Mouse (Mus musculus) lung, postnatal 25 days (tissue): Measurements from ENCODE around the gene Snx27.

Experiments
- DNase-seq: peaks from one replicate; pipeline ENCODE4 v3.0.0; 2022; ENCODE audit warnings: low spot score

The Snx27 gene

DNA sequence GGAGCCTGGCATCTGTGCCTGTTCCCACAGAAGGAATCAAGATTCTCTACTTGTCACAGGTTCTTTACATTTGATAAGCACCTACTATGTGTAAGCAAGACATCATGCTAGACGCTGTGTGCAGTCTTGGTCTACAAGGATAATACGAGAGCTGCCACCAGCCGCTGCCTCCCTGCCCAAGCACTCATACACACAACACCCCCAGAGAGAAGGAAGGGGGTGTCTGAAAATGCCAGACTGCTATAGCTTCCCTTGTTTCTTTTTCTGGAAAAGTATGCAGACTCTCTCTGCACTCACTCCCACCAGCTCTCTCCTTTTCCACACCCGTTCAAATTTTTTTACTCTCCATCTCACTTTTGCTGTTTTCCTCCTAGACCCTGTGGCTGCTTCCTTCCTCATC lies 105.1 kb downstream of the Snx27 start:
- no peak for DNase-seq

DNA sequence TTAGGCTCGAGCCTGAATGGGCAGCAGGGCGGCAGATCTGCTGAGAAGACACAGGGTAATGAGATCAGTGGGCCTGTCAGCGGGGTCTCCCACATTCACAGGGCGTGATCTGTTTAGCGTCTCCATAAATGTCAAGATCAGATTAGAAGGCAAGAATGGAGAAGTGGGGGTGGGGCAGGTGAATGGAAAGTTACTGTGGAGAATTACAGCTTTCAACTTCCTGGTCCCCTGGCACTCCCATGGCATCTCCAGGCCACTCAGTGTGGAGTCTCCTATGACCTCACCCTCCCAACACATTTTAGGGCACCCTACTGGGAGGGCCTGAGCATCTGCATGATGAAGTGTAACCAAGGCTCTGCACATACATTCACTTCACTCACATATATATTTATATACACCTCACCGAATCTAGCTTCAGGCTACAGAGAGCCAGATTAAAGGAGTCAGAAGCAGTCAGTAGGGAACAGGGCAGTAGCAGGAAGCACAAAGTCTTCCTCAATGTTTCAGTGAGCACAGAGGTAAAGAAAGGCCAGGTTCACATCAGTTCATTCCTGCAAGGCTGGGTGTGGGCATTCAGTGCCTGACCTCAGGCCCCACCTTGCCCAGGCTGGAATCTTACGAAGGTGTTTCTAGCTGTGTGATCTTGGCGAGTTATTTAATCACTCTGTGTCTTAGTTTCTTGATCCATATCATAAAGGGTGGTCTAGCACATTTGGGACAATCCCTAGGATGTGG lies 106.0 kb downstream of the Snx27 start:
- DNase-seq, result peak; percentile 5

DNA sequence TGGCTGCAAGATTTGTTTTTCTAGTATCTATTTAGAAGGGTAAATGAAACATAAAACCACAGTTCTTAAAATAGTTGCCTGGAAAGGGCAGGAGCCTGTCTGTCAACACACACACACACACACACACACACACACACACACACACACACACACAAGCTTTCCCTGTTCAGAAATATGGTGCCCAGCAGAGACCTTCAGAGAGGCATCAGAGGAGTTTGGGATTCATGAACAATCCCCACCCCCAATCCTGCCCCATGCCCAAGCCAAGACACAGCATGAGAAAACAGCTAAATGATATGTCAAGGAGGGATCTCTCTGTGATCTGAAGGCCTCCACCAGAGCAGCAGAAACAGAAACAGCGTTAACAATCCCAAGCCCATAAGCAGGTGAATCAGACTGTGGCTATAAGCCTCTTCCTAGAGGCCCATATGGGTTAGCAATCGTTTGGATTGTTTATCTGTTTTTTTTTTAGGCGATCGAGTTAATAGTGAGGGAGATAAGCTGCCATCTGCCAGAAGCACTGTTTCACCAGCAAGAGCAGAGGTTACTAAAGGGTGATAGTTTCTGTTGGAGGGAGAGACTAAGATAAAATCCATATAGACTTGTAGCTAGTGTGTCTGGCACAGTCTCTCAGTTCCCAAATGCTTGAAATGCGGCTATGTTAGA lies 108.8 kb downstream of the Snx27 start:
- DNase-seq, result no peak

DNA sequence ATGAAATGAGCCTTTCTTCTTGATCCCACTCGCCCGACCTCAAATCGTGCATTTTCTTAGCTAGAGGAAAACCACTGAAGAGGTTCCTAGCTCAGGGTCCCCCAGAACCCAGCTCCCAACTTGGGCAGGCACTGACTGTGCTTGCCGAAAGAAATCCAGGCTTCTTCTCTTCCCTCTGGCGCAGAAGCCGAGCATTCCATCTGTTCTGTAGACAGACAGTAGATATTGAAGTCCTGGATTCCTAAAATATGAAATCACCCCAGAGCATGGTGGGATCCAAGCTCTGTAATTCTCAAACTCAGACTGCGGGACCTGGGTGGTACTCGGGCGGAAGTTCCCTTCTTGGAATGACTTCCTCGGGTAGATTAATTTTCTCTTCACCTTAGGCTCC lies 109.4 kb downstream of the Snx27 start:
- DNase-seq, result no peak

DNA sequence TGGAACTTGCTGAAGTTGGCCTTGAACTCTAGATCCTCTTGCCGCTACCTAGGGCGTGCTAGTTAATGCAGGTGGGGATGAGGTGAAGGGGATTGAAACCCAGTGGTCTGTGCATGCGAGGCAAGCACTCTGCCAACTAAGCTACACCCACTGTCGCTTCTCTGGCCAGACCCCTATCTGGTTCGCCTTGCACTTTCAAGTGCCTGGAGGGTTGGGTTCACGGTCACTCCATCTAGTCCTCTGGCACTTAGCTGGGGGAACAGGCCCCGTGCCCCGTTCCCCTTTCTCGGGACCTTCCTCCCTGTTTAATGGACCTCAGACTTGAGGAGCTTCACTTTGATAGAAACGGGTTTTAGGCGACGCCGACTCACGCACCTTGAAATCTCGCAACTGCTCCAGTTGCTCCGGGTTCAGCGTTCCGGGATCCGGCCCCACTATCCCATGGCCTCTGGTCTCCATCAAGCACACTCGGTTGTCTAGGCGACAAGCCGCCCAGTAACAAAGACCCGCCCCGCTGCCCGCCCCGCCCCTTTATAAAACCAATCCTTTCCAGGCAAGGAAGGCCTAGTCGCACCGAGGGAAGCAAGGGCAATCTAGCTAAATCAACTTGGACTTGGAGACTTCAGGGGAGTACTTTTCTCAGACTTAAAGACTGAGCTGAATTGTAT lies 109.9 kb downstream of the Snx27 start:
- DNase-seq, result peak; percentile 30

DNA sequence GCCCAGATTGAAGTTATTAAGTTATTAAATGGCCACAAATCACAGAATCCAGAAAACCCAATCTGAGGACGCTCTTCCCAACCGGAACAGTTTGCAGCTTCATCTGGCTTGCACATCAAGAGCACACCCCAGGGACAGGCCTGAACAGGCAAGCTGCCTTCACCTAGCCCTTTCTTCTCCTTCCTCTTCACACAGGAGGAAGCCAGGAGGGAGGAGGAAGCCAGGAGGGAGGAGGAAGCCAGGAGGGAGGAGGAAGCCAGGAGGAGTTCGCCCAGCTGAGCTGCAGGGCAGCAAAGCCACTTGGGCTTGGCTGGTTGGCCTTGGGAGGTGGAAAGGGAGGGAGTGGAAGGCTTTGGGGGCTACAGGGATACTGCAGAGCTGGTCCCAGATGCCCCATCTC lies 113.6 kb downstream of the Snx27 start:
- peak; percentile 10 for DNase-seq

DNA sequence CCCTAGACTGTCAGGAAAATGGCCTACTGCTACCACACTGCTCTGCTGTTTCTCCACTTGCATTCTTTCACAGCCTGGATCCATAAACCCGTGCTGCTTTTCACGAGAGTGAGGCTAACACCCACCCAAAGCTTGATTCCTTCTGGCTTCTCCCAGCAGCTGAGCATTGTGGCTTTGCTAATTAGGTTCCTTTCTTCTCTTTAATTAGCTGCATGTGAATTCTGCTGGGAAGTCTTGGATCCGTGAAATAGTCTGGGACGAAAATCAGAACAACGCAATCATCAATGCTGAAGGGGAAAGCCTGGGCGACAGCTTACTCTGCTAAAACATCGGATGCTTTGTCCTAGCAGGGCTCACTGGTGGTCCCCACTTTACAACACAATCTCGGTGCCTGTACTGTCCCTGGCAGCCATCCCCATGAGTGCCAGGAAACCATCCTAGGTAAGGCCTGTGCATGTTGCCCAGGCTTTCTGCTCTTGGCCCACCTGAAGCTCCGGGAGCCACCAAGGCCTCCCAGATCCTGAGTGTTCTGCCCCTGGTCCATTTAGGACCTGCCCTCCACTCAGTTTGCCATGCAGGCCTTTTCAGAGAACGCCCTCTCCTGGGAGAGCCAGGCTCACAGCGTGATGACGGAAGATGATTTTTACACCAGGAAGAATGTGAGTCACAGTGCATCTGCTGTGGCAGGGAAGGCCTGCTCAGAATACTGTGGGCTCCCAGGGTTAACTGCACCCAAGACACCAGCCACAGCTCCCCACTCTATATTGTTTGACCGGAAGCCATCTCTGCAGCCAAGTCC lies 116.7 kb downstream of the Snx27 start:
- DNase-seq, result no peak

DNA sequence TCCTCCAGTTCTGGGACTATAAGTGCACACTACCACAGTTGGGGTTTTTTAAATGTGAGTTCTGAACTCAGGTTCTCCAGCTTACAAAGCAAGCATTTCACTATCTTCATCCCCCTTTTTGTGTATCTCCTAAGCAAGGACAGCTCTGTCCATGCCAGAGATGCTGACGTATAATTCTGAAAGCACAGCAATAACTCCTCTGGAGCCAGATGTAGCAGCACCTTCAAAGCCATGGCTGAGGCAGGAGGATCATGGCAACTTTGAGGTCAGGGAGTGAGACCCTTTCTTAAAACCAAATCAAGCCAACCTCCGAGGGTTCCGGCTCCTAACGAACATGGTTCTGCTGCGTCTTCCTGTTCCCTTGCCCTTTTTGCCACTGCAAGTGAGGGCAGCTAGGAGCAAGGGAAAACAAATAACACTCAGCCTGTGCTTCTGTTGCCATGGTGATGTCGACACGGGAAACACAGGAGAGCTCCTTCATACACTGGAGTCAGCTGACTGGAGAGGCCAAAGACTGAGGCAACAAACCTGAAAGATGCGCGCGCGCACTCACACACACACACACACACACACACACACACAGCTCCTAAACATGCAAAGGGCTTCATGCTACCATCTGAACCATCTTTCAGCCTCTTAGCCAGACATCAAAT lies 118.5 kb downstream of the Snx27 start:
- DNase-seq, result peak; percentile 80

DNA sequence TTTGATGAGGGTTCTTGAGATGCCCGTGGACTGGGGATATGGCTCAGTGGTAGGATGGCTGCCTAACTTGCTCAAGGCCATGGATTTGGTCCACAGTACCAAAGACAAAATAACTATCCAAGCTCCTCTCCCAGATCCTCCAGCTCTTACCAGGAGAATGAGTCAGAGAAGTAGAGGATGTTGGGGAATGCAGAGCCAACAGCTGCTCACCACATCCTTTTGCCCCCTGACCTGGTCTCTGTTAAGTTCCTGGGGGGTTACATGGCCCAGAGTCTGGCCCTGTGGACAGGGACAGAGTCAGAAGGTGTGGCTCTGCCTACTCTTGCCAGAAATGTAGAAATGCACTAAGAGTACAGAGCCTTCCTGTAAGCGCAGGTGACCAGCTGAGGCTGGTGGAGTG lies 122.7 kb downstream of the Snx27 start:
- no peak for DNase-seq

DNA sequence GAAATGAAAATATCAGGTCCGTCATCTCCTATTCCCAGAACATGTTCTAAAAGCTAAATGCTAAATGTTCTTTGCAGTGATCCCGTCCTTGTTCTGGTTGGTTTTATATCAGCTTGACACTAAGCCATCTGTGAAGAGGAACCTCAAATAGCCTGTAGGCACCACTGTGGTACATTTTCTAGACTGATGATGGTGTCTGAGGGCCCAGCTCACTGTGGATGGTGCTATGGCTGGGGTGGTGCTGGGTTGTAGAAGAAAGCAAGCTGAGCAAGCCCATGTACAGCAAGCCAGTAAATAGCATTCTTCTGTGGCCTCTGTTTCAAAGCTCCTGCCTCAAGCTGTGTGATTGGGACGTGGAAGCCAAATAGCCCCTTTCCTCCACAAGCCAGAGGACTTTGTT lies 125.5 kb downstream of the Snx27 start:
- no peak for DNase-seq

DNA sequence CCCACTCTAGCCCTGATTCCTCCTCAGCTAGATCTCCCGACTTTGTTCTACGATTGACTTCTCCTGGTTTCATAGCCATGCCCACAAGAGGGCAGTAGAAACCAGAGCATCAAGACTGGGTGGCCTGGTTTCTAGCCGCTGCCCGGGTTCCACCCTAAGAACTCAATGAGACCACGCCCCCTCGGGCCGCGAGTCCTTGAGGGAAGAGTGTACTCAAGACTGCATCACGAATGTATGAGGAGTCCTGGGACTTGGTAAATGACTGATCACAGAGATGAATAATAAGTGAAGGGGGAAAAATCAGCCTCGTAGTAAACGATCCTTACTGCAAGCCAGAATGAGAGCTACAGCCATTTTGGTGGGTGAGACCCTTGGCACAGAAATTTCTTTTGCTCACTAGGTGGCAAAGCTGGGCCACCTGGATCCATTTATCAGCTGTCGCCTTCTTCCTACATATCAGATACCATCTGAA lies 126.0 kb downstream of the Snx27 start:
- DNase-seq, result peak; percentile 87

DNA sequence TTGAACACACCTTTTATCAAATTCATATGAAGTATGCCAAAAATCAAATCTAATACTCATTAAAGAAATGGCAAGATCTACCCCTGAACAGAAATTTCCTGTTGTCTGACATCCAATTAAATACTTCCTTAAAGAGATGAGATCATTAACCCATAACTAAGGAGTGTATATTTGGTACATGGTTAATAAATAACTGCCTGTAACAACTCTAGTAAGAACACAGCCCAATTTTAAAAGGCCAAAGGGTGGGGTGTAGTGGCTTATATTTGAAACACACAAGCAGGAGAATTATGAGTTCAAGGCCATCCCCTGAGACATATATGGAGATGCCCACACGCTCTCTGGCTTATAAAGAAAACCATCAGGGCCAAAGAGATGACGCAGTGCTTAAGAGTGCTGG lies 133.1 kb downstream of the Snx27 start:
- no peak for DNase-seq
